Mouse (Mus musculus) liver, embryonic 16.5 days (tissue): ENCODE data around the gene Oxld1. TPM values are rescaled to one million over a fixed set of nuclear protein-coding genes. Genes with fewer than 3 reads are reported as not detected.
"Not testable (repeated sequence)": the region's sequence is repeated elsewhere in the genome, so short reads cannot be mapped to it uniquely, and the experiment has no call there.

Experiments
- ATAC-seq: fragments of 200-750 bp; cut with Nextera tagmentation; 2 replicates; pipeline ENCODE4 v1.8.0; 2017; ENCODE audit warnings: low read depth, mild to moderate bottlenecking, moderate number of reproducible peaks, moderate library complexity
- H3K27ac ChIP-seq: fragments of 300-500 bp; sonication (generic); 2 replicates; pipeline ENCODE4 v1.5.1; 2014; ENCODE audit warnings: mild to moderate bottlenecking, low read length
- H3K27me3 ChIP-seq: fragments of 300-500 bp; sonication (generic); 2 replicates; pipeline ENCODE4 v1.6.1; 2014; ENCODE audit warnings: low read depth, low read length, mixed read lengths; ENCODE audit not compliant: control insufficient read depth, insufficient read depth
- H3K36me3 ChIP-seq: fragments of 300-500 bp; sonication (generic); 2 replicates; pipeline ENCODE4 v1.6.1; 2014; ENCODE audit warnings: mild to moderate bottlenecking; ENCODE audit not compliant: control insufficient read depth, insufficient read depth
- H3K4me1 ChIP-seq: fragments of 300-500 bp; sonication (generic); 2 replicates; pipeline ENCODE4 v1.6.1; 2014; ENCODE audit warnings: low read depth, low read length, mixed read lengths; ENCODE audit not compliant: control insufficient read depth
- H3K4me2 ChIP-seq: fragments of 300-500 bp; sonication (generic); 2 replicates; pipeline ENCODE4 v1.6.1; 2014; ENCODE audit warnings: low read depth, low read length, mixed read lengths
- H3K4me3 ChIP-seq: fragments of 300-500 bp; sonication (generic); 2 replicates; pipeline ENCODE4 v1.5.1; 2014; ENCODE audit warnings: low read depth, mild to moderate bottlenecking, low read length
- H3K9ac ChIP-seq: fragments of 300-500 bp; sonication (generic); 2 replicates; pipeline ENCODE4 v1.6.1; 2014; ENCODE audit warnings: low read depth, low read length
- H3K9me3 ChIP-seq: fragments of 300-500 bp; sonication (generic); replicated peaks from 2 replicates; pipeline ENCODE4 v1.6.1; 2016; ENCODE audit warnings: low read length; ENCODE audit not compliant: control insufficient read depth
- WGBS: fragments of 180-500 bp; shearing (Covaris S2); extraction: QIAGEN DNeasy Blood & Tissue Kit; methylation state at CpG from one replicate; pipeline ENCODE4 v1.1.7; 2014; ENCODE audit not compliant: insufficient replicate concordance; 5-methylcytosine and 5-hydroxymethylcytosine counted together
- polyA plus RNA-seq: library from polyadenylated mRNA; unstranded; fragments of >200 nt; fragmentation: Nextera tagmentation; extraction: Ambion mirVana; gene quantifications from 2 replicates; pipeline ENCODE4 v1.2.1, GENCODE M21; 2015

Oxld1 gene
- polyA plus RNA-seq, 1 experiment from 2014 or later: 9.1 TPM

DNA sequence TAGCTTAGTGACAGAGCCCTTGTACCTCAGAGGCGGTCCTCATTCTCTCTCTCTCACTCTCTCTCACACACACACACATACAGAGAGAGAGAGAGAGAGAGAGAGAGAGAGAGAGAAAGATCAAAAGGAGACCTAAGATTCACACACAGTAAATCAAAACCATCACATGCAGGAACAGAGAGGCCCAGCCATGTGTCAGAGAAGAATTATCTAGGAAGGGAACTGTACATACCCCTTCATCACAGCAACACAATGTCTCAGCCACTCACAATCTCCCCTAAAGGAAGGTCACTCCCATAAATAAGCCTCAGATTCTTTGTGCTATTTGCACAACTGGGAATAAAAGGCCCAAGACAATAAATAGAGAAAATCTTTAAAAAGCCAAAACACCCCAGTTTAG is 39.3 kb downstream of the Oxld1 start:
- H3K27ac ChIP-seq: no peak overlapping the region
- WGBS: 84% methylated on average over 1 of the region's 1 CpGs
- no peaks in the 10 kb centered on the region for H3K9me3 ChIP-seq
- H3K36me3 ChIP-seq: peaks cover 67% of the 10 kb centered on the region
- no peak overlapping the region for H3K4me2 ChIP-seq
- ATAC-seq: no peak
- no peaks in the 10 kb centered on the region; the same call in 1 of the 2 replicates for H3K4me1 ChIP-seq
- H3K4me3 ChIP-seq: no peak overlapping the region
- H3K9ac ChIP-seq: no peak overlapping the region
- no peaks in the 10 kb centered on the region for H3K27me3 ChIP-seq

- 85% methylated on average over 7 of the region's 7 CpGs for WGBS
- H3K27me3 ChIP-seq: no peaks in the 10 kb centered on the region
- H3K4me2 ChIP-seq: no peak overlapping the region
- ATAC-seq: no peak
- no peak overlapping the region for H3K9ac ChIP-seq
- no peak overlapping the region for H3K27ac ChIP-seq
- peaks cover 68% of the 10 kb centered on the region for H3K36me3 ChIP-seq
- no peak overlapping the region for H3K4me3 ChIP-seq
- no peaks in the 10 kb centered on the region; the same call in 1 of the 2 replicates for H3K4me1 ChIP-seq
- no peaks in the 10 kb centered on the region for H3K9me3 ChIP-seq
Observed at GRCm38 (mm10) chr11:120417852-120418251, 40.0 kb downstream of the Oxld1 start.

- not testable (repeated sequence) for H3K9me3 ChIP-seq, H3K27ac ChIP-seq, ATAC-seq, H3K27me3 ChIP-seq, H3K4me2 ChIP-seq, H3K9ac ChIP-seq, H3K4me3 ChIP-seq, H3K4me1 ChIP-seq
- peaks cover 74% of the 10 kb centered on the region for H3K36me3 ChIP-seq
- 92% methylated on average over 7 of the region's 10 CpGs for WGBS
Observed at GRCm38 (mm10) chr11:120413621-120414020, 44.2 kb downstream of the Oxld1 start.

Other genes starting within 250 kb of the Oxld1 start
- gene Bahcc1, start 225.1 kb downstream of the Oxld1 start, polyA plus RNA-seq: 0.84 TPM in 2 replicates
- 531 and 545 TPM in 2 replicates for gene Actg1, start 109.5 kb downstream of the Oxld1 start, polyA plus RNA-seq
- not detected in 2 replicates for gene Fscn2, start 96.5 kb downstream of the Oxld1 start, polyA plus RNA-seq
- 6.0 and 6.5 TPM in 2 replicates for gene Faap100, start 79.3 kb downstream of the Oxld1 start, polyA plus RNA-seq
- gene Nploc4, start 20.4 kb downstream of the Oxld1 start, polyA plus RNA-seq: 18.5 and 19.0 TPM in 2 replicates
- not detected in 2 replicates for gene Tspan10, start 15.4 kb downstream of the Oxld1 start, polyA plus RNA-seq
- gene Pde6g, start 4.6 kb downstream of the Oxld1 start, polyA plus RNA-seq: 0.09 and 0.13 TPM in 2 replicates
- 15.0 and 15.2 TPM in 2 replicates for gene Ccdc137, start within 50 bp of the Oxld1 start, polyA plus RNA-seq
- gene Arl16, start 9.5 kb upstream of the Oxld1 start, polyA plus RNA-seq: 12.4 and 12.5 TPM in 2 replicates
- gene Mrpl12, start 26.5 kb upstream of the Oxld1 start, polyA plus RNA-seq: 81.5 and 83.1 TPM in 2 replicates
- 37.0 and 38.9 TPM in 2 replicates for gene Slc25a10, start 33.8 kb upstream of the Oxld1 start, polyA plus RNA-seq
- gene Gcgr, start 72.6 kb upstream of the Oxld1 start, polyA plus RNA-seq: 18.7 and 20.7 TPM in 2 replicates
- gene Mcrip1, start 91.7 kb upstream of the Oxld1 start, polyA plus RNA-seq: 38.5 and 39.1 TPM in 2 replicates
- gene Ppp1r27, start 93.1 kb upstream of the Oxld1 start, polyA plus RNA-seq: 0.20 and 1.2 TPM in 2 replicates
- 793 and 897 TPM in 2 replicates for gene P4hb, start 115.2 kb upstream of the Oxld1 start, polyA plus RNA-seq
- gene Arhgdia, start 123.6 kb upstream of the Oxld1 start, polyA plus RNA-seq: 201 and 205 TPM in 2 replicates
- gene Alyref, start 140.3 kb upstream of the Oxld1 start, polyA plus RNA-seq: 52.4 and 87.2 TPM in 2 replicates
- 66.8 and 67.8 TPM in 2 replicates for gene Anapc11, start 140.4 kb upstream of the Oxld1 start, polyA plus RNA-seq
- gene Npb, start 150.4 kb upstream of the Oxld1 start, polyA plus RNA-seq: 16.2 and 16.4 TPM in 2 replicates
- gene Pcyt2, start 159.9 kb upstream of the Oxld1 start, polyA plus RNA-seq: 158 and 184 TPM in 2 replicates
- gene Sirt7, start 167.2 kb upstream of the Oxld1 start, polyA plus RNA-seq: 27.3 and 28.0 TPM in 2 replicates
- gene Mafg, start 175.5 kb upstream of the Oxld1 start, polyA plus RNA-seq: 29.4 and 30.9 TPM in 2 replicates
- gene Pycr1, start 185.7 kb upstream of the Oxld1 start, polyA plus RNA-seq: 4.8 and 5.1 TPM in 2 replicates
- gene Myadml2, start 190.1 kb upstream of the Oxld1 start, polyA plus RNA-seq: 0.58 and 0.61 TPM in 2 replicates
- gene Notum, start 203.1 kb upstream of the Oxld1 start, polyA plus RNA-seq: 0.15 and 0.20 TPM in 2 replicates
- 44.6 and 44.7 TPM in 2 replicates for gene Aspscr1, start 214.9 kb upstream of the Oxld1 start, polyA plus RNA-seq